Mouse (Mus musculus) NIH3T3 (cell line): Measurements from ENCODE around the gene Drd1.
A peak's percentile ranks its signal among the peaks of the same experiment; 100 is the strongest.

Experiments used
- DNase-seq: peaks from one replicate; pipeline ENCODE4 v3.0.0-alpha.2; 2012; ENCODE audit warnings: low read depth

Drd1 gene

GRCm38 (mm10) chr13:54073066-54073465 is 17.6 kb upstream of the Drd1 start:
- peak; percentile 36 for DNase-seq

DNA sequence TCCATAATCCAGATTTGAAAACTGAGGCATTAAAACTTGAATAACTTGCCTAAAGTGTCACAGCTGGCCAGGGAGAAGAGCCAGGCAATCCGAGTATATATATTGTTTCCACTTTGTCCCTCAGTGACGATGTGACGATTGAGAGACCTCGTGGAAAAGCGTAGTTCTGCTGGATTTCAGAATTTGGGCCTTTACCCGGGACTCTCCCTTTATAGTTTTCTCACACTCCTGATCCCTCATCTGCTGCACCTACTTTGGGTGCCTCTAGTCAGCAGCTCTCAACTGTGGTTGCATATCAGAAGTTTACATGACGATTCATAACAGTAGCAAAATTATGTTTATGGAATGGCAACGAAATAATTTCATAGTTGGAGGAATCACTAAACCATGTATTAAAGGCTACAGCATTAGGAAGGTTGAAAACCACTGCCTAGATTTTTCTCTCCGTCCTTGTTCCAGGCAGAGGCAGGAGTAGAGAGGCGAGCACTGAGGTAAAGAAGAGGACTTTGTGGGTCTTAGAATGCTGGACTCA is 17.1 kb upstream of the Drd1 start:
- DNase-seq, result peak; percentile 19

GRCm38 (mm10) chr13:54071606-54072331 is 16.3 kb upstream of the Drd1 start, which contains the start of gene Sfxn1:
Sfxn1 (plus strand) TSS chr13:54071869.
- DNase-seq, result peak; percentile 87

DNA sequence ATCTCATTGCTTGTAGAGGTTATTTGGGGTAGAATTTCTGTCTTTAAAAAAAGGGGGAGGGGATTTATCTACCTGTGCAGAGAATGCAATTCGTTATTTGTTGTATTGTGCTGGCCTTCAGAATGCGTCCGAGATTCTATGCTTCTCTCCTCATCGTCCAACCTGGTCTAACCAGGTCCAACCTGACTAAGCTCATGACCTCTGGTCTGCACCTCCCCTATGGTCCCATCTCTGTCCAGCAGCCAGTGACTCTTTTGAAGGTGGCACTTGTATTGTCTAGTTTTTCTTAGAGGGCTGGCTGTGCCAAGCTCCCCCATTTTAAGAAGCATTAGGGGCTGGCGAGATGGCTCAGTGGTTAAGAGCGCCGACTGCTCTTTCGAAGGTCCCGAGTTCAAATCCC is 15.5 kb upstream of the Drd1 start:
- DNase-seq, result no peak

DNA sequence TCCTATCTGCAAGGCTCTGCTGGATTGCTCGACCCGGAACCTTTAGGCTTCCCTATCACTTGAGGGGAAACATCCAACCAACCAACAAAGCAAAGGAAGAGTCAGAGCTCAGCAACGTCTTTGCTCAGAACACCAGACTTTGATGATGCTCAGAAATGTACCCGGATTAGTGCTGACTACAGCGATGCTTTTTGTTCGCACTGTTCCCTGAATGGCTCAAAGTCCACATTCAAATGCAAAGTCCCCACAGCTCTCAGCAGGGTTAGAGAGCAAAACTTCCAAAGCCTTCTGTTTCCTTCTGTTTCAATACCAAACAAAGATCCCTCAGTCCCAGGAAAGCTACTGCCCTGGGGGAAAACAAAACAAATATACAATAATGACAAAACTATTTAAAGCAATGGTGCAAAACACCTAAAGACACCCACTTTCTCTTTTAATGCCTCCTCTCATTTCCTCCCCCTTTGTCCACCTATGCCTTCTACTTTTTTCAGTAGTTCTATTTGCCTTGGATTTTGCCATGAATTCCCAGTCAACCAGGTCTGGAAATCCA is 12.2 kb upstream of the Drd1 start:
- DNase-seq, result no peak

GRCm38 (mm10) chr13:54066081-54066746 is 10.7 kb upstream of the Drd1 start:
- no peak for DNase-seq

DNA sequence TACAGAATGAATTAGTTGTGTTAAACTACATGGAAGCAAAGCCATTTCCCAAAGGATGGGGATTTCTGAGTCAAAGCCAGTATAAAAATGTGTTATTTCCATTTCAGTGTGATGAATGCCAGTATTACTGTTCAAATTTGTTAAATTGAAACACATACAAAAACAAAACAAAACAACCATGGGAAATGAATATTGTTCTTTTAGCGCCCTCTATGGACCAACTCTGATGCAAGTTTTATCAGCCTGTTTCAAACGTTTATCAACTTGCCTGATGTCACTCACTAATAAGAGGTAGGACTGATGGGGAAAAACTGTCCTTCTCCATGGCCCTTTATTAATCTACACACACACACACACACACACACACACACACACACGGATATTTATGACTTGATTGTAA is 7.8 kb upstream of the Drd1 start:
- DNase-seq, result peak; percentile 66

GRCm38 (mm10) chr13:54062068-54062467 is 6.6 kb upstream of the Drd1 start:
- no peak for DNase-seq

DNA sequence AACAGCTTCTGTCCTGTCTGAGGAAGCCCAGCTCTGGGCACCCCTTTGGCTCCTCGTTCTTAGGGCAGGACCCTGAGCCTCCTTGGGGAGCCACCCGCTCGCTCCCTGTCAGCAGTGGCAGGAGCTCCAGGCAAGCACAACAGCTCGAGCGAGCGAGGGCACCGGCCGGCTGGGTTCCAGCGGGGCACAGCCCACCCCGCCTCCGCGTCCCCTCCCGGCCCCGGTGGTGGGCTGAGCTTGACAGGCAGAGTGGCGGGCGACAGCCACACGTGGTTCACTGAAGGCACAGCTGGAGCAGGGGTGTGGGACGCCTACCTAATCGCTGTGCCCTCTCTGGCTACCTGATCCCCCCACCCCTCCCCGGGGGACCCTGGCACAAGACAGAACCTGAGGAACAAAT is 543 bp downstream of the Drd1 start:
- no peak for DNase-seq

GRCm38 (mm10) chr13:54051641-54052040 is 3.9 kb downstream of the Drd1 start:
- no peak for DNase-seq

- DNase-seq, result no peak
These were observed 6.7 kb downstream of the Drd1 start for GRCm38 (mm10) chr13:54048679-54049352.

GRCm38 (mm10) chr13:54040256-54040655 is 15.2 kb downstream of the Drd1 start:
- no peak for DNase-seq

GRCm38 (mm10) chr13:54037936-54038335 is 17.6 kb downstream of the Drd1 start:
- DNase-seq, result no peak

DNA sequence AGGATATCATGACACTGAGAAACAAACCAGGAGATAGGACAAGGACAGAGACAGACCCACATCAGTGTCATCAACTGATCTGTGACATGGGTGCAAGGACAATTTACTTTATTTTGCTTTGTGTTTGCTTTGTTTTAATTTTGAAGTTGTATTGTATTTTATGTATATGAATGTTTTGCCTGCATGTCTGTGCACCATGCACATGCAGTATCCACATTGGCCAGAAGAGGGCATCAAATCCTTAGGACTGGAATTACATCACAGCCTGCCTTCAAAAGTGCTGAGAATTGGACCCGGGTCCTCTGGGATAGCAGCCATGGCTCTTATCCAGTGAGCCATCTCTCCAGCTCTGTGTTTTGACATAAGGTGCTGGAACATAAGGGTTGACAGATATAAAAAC is 20.0 kb downstream of the Drd1 start:
- peak; percentile 43 for DNase-seq

GRCm38 (mm10) chr13:54033653-54034052 is 21.9 kb downstream of the Drd1 start:
- no peak for DNase-seq

GRCm38 (mm10) chr13:54027079-54027478 is 28.4 kb downstream of the Drd1 start:
- no peak for DNase-seq

DNA sequence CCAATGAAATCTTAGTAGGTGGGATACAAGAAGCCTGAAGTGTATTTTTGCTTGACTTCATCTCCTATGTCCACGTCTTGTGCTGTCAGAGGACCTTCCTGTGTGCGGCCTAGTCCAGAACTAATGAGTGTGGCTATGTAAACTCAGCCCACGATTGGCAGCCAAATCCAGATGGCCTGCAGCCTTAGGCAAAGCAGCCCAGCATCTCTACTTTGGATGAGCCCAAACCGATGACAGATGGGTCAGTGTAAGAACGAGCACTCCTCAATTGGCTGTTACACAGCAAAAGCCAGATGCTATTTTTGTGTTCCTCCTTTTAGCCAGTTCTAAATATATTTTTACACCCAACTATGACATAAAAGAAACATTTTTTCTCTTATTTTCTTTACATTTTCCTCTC is 32.2 kb downstream of the Drd1 start:
- no peak for DNase-seq

- DNase-seq, result no peak
These were observed 46.8 kb downstream of the Drd1 start for GRCm38 (mm10) chr13:54008716-54009115.
